Mouse (Mus musculus) MEL (cell line): ENCODE measurements at regions not wholly inside any gene's neighbourhood (a gene's known extent, or its start where the extent isn't known, plus 50 kb on each side); places are given as distances from the start of the nearest gene placed in this dataset.

Experiments
- DNase-seq: peaks from one replicate; pipeline ENCODE4 v3.0.0; 2011; ENCODE audit warnings: low read depth, low spot score
- H3K27ac ChIP-seq: 2 replicates; pipeline ENCODE4 v1.5.1; 2012; ENCODE audit warnings: low read depth, mild to moderate bottlenecking, control low read depth, low read length, moderate library complexity; ENCODE audit not compliant: control insufficient read depth
- H3K27me3 ChIP-seq, 2 experiments: fragments of 150-350 bp in 1 of 2; sonication (generic) in 1 of 2; 2 replicates each; pipeline ENCODE4 v1.6.1; 2012; ENCODE audit warnings: low read length in 2 of 2, mild to moderate bottlenecking in 2 of 2, improper control_type of control experiment in 1 of 2, moderate library complexity in 1 of 2; ENCODE audit not compliant: insufficient read depth in 2 of 2, control insufficient read depth in 1 of 2
- H3K36me3 ChIP-seq, 2 experiments: 2 replicates each; pipeline ENCODE4 v1.6.1; 2012 to 2014; ENCODE audit warnings: low read length in 2 of 2, improper control_type of control experiment in 1 of 2, inconsistent platforms in 1 of 2, mild to moderate bottlenecking in 1 of 2; ENCODE audit not compliant: insufficient read depth in 2 of 2, control insufficient read depth in 1 of 2
- H3K4me1 ChIP-seq, 2 experiments: fragments of 150-350 bp in 1 of 2; sonication (generic) in 1 of 2; 2 replicates each; pipeline ENCODE4 v1.6.1; 2012; ENCODE audit warnings: low read length in 2 of 2, improper control_type of control experiment in 1 of 2, mild to moderate bottlenecking in 1 of 2; ENCODE audit not compliant: insufficient read depth in 2 of 2, control insufficient read depth in 1 of 2
- H3K4me3 ChIP-seq, 2 experiments: fragments of 150-350 bp in 1 of 2; sonication (generic) in 1 of 2; 2 replicates each; pipeline ENCODE4 v1.5.1; 2012; ENCODE audit warnings: low read depth in 2 of 2, low read length in 2 of 2, mild to moderate bottlenecking in 2 of 2, moderate library complexity in 2 of 2, control low read depth in 1 of 2, improper control_type of control experiment in 1 of 2; ENCODE audit not compliant: control insufficient read depth in 1 of 2, insufficient read depth in 1 of 2
- H3K79me2 ChIP-seq: 2 replicates; pipeline ENCODE4 v1.6.1; 2012; ENCODE audit warnings: mild to moderate bottlenecking, low read length, moderate library complexity; ENCODE audit not compliant: control insufficient read depth, poor library complexity, insufficient read depth
- H3K9ac ChIP-seq: 2 replicates; pipeline ENCODE4 v1.6.1; 2012; ENCODE audit warnings: low read depth, mild to moderate bottlenecking, control low read depth, low read length, moderate library complexity; ENCODE audit not compliant: control insufficient read depth, poor library complexity, severe bottlenecking
- H3K9me3 ChIP-seq: fragments of 150-350 bp; sonication (generic); replicated peaks from 2 replicates; pipeline ENCODE4 v1.6.1; 2012; ENCODE audit warnings: mild to moderate bottlenecking, low read length, improper control_type of control experiment, moderate library complexity; ENCODE audit not compliant: insufficient read depth
- CHD1 ChIP-seq: IDR thresholded peaks from 2 replicates; pipeline ENCODE4 v1.6.1; 2012; ENCODE audit warnings: low read depth, mild to moderate bottlenecking, inconsistent platforms, low read length, improper control_type of control experiment
- CHD2 ChIP-seq: IDR thresholded peaks from 2 replicates; pipeline ENCODE4 v1.6.1; 2011; ENCODE audit warnings: low read length, improper control_type of control experiment
- CTCF ChIP-seq, 3 experiments: IDR thresholded peaks in 2 of 3; conservative IDR thresholded peaks in 1 of 3; 2 replicates each; pipeline ENCODE4 v1.5.1; 2011 to 2012; ENCODE audit warnings: low read length in 3 of 3, low read depth in 2 of 3, mild to moderate bottlenecking in 2 of 3, improper control_type of control experiment in 1 of 3, inconsistent platforms in 1 of 3, mixed read lengths in 1 of 3, moderate library complexity in 1 of 3; ENCODE audit not compliant: control insufficient read depth in 1 of 3, insufficient read depth in 1 of 3, poor library complexity in 1 of 3, severe bottlenecking in 1 of 3
- E2F4 ChIP-seq: IDR thresholded peaks from 2 replicates; pipeline ENCODE4 v1.6.1; 2011; ENCODE audit warnings: low read depth, low read length, improper control_type of control experiment, borderline replicate concordance
- EP300 ChIP-seq, 2 experiments: IDR thresholded peaks; 2 replicates each; pipeline ENCODE4 v1.6.1; 2011; ENCODE audit warnings: improper control_type of control experiment in 2 of 2, low read length in 2 of 2, low read depth in 1 of 2, mild to moderate bottlenecking in 1 of 2
- GABPA ChIP-seq: IDR thresholded peaks from 2 replicates; pipeline ENCODE4 v1.6.1; 2012; ENCODE audit warnings: low read depth, mild to moderate bottlenecking, inconsistent platforms, low read length, improper control_type of control experiment, moderate library complexity
- HCFC1 ChIP-seq: IDR thresholded peaks from 2 replicates; pipeline ENCODE4 v1.6.1; 2012; ENCODE audit warnings: low read depth, mild to moderate bottlenecking, inconsistent platforms, low read length, improper control_type of control experiment, moderate library complexity
- MAFK ChIP-seq: IDR thresholded peaks from 2 replicates; pipeline ENCODE4 v1.6.1; 2011; ENCODE audit warnings: low read depth, mild to moderate bottlenecking, low read length, improper control_type of control experiment, borderline replicate concordance
- MEF2A ChIP-seq: IDR thresholded peaks from 2 replicates; pipeline ENCODE4 v1.6.1; 2014; ENCODE audit warnings: low read depth, mild to moderate bottlenecking, inconsistent platforms, low read length, improper control_type of control experiment; ENCODE audit not compliant: poor library complexity, insufficient replicate concordance, severe bottlenecking; ENCODE audit errors: extremely low read depth
- MXI1 ChIP-seq: IDR thresholded peaks from 2 replicates; pipeline ENCODE4 v1.6.1; 2011; ENCODE audit warnings: mild to moderate bottlenecking, low read depth, low read length, improper control_type of control experiment
- MYC ChIP-seq: IDR thresholded peaks from 2 replicates; pipeline ENCODE4 v1.6.1; 2011; ENCODE audit warnings: low read depth, mild to moderate bottlenecking, low read length, improper control_type of control experiment, moderate library complexity
- NELFE ChIP-seq: IDR thresholded peaks from 2 replicates; pipeline ENCODE4 v1.6.1; 2011; ENCODE audit warnings: low read depth, low read length, improper control_type of control experiment
- NRF1 ChIP-seq: IDR thresholded peaks from 2 replicates; pipeline ENCODE4 v1.6.1; 2014; ENCODE audit warnings: low read depth, mild to moderate bottlenecking, inconsistent platforms, low read length, improper control_type of control experiment, moderate library complexity; ENCODE audit not compliant: poor library complexity, insufficient read depth, severe bottlenecking
- POLR2AphosphoS2 ChIP-seq: IDR thresholded peaks from 2 replicates; pipeline ENCODE4 v1.6.1; 2011; ENCODE audit warnings: low read length, improper control_type of control experiment
- RAD21 ChIP-seq: IDR thresholded peaks from 2 replicates; pipeline ENCODE4 v1.6.1; 2011; ENCODE audit warnings: mild to moderate bottlenecking, low read depth, low read length, improper control_type of control experiment
- SMC3 ChIP-seq: IDR thresholded peaks from 2 replicates; pipeline ENCODE4 v1.6.1; 2011; ENCODE audit warnings: low read depth, low read length, improper control_type of control experiment
- TAL1 ChIP-seq: IDR thresholded peaks from 2 replicates; pipeline ENCODE4 v1.6.1; 2012; ENCODE audit warnings: mild to moderate bottlenecking, inconsistent platforms, low read length, moderate library complexity, mixed read lengths
- TBP ChIP-seq: IDR thresholded peaks from 2 replicates; pipeline ENCODE4 v1.8.0; 2011; ENCODE audit warnings: low read depth, low read length, improper control_type of control experiment
- UBTF ChIP-seq: IDR thresholded peaks from 2 replicates; pipeline ENCODE4 v1.6.1; 2012; ENCODE audit warnings: low read depth, mild to moderate bottlenecking, inconsistent platforms, low read length, improper control_type of control experiment, moderate library complexity, borderline replicate concordance; ENCODE audit not compliant: insufficient read depth
- ZC3H11A ChIP-seq: IDR thresholded peaks from 2 replicates; pipeline ENCODE4 v1.6.1; 2012; ENCODE audit warnings: low read depth, mild to moderate bottlenecking, inconsistent platforms, low read length, improper control_type of control experiment
- ZKSCAN1 ChIP-seq: IDR thresholded peaks from 2 replicates; pipeline ENCODE4 v1.6.1; 2012; ENCODE audit warnings: low read depth, mild to moderate bottlenecking, inconsistent platforms, low read length, improper control_type of control experiment, moderate library complexity
- ZNF384 ChIP-seq: IDR thresholded peaks from 2 replicates; pipeline ENCODE4 v1.6.1; 2012; ENCODE audit warnings: low read depth, mild to moderate bottlenecking, inconsistent platforms, low read length, improper control_type of control experiment

DNA sequence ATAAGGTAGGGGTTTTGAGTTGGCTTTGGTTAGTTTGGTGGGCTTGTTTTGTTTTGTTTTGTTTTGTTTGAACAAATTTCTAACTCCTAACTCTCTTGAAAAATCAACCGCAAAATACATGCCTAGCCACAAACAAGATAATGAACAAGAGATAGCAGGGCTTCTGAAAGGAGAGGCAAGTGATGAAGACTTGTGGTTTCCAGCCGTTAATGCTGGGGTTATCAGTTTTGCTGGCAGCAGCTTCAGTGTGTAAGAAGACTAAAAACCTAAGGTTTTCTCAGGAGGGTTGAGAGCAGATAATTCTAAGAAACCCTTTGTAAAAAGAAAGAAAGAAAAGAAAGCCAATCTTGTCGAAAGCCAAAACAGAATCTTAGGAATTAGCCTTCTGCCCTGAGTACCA is 115.6 kb downstream of the Dad1 start (continued):
- 0 out of 2 replicates have a peak, but pooled peaks have one; percentile 57 for TF ChIP-seq MEF2A
- TF ChIP-seq ZC3H11A = peak; percentile 33; the same call in 1 of the 2 replicates
- TF ChIP-seq SMC3 = peak; percentile 26; the same call in 1 of the 2 replicates
- no peak for TF ChIP-seq E2F4
- no peak for TF ChIP-seq NELFE
- TF ChIP-seq MAFK = peak; percentile 96
- no peak for TF ChIP-seq CHD1
- 0 out of 2 replicates have a peak, but pooled peaks have one; percentile 57 for TF ChIP-seq GABPA
- TF ChIP-seq POLR2AphosphoS2 = no peak
- peak; percentile 52 for TF ChIP-seq CHD2
- TF ChIP-seq MXI1 = peak; percentile 26; the same call in 1 of the 2 replicates
- TF ChIP-seq HCFC1 = peak; percentile 49
- TF ChIP-seq TAL1 = peak; percentile 41
- TF ChIP-seq NRF1 = no peak
- peak; percentile 42; the same call in 1 of the 2 replicates for TF ChIP-seq ZKSCAN1
- TF ChIP-seq UBTF = no peak
- TF ChIP-seq MYC = peak; percentile 72; the same call in 1 of the 2 replicates
- TF ChIP-seq CTCF (IDR thresholded peaks at IDR 0.05 in 2 of 3, conservative IDR thresholded peaks at IDR 0.05 in 1 of 3; ENCODE audit: control insufficient read depth in 1 of 3, insufficient read depth in 1 of 3, low read depth in 2 of 3, low read length in 3 of 3, poor library complexity in 1 of 3, severe bottlenecking in 1 of 3) = no peak
- no peak; the same call in 1 of the 2 replicates for TF ChIP-seq TBP
- TF ChIP-seq RAD21 = no peak

DNA sequence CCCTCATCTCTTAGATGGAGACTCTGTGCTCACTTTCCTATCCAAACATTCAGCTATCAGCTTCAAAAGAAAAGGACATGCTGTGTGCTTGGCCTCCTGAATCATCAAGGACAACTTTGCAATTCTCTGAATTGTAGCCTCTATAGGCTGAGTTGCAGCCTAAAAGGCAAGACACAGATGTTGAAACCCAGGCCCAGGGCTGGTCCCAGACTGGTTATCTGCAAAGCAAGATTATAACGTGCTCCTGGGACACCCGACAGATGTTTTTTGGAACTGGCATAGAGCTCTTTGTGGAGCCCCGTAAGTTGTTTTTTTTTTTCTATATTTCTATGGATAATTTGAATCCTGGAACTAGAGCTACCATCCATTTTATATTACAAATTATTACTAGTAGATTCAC is 117.4 kb downstream of the Dad1 start:
- Histone ChIP-seq H3K9ac (no peak overlapping the region), H3K4me1 (peaks cover 19 to 20% of the 10 kb centered on the region in 2 experiments), H3K4me3 (no peak overlapping the region), H3K36me3 (peaks cover 0 to 28% of the 10 kb centered on the region in 2 experiments; a peak in 2 of 4 replicates), H3K27ac (no peak overlapping the region; the same call in 1 of the 2 replicates), H3K9me3 (no peaks in the 10 kb centered on the region), H3K79me2 (no peaks in the 10 kb centered on the region), H3K27me3 (no peaks in the 10 kb centered on the region)
- TF ChIP-seq EP300 (IDR thresholded peaks at IDR 0.05; ENCODE audit: low read depth in 1 of 2, low read length in 2 of 2) (peak; percentile 16 to 57; a peak in 2 of 4 replicates), ZNF384 (no peak)
- DNase-seq = peak; percentile 42
